Mouse (Mus musculus): ENCODE data around the gene Plk5. TPM values are rescaled to one million over a fixed set of nuclear protein-coding genes. Genes with fewer than 3 reads are reported as not detected.

The Plk5 gene
- polyA plus RNA-seq, 1 experiment from 2014 or later = 11.0 TPM

- ATAC-seq = no peak
- no peaks in the 10 kb centered on the region for H3K9me3 ChIP-seq (ENCODE audit: control insufficient read depth, low read length)
- H3K27ac ChIP-seq (ENCODE audit: low read depth, low read length) = peak overlapping the region; percentile 95
- under 1% methylated on average over 48 of the region's 94 CpGs for WGBS
- H3K4me3 ChIP-seq (ENCODE audit: low read length) = peak overlapping the region; percentile 93
- peak overlapping the region; percentile 99 for H3K9ac ChIP-seq (ENCODE audit: low read depth, low read length)
- peaks cover 36% of the 10 kb centered on the region for H3K4me1 ChIP-seq (ENCODE audit: control insufficient read depth, insufficient read depth, low read depth, low read length)
- no peaks in the 10 kb centered on the region for H3K27me3 ChIP-seq (replicated peaks; ENCODE audit: control insufficient read depth, insufficient read depth, low read length)
- peak overlapping the region; percentile 97 for H3K4me2 ChIP-seq (ENCODE audit: low read length)
- peaks cover 17% of the 10 kb centered on the region for H3K36me3 ChIP-seq (ENCODE audit: control insufficient read depth, insufficient read depth, low read length)
Observed at GRCm38 (mm10) chr10:80386735-80387471, 30.6 kb downstream of the Plk5 start.

DNA sequence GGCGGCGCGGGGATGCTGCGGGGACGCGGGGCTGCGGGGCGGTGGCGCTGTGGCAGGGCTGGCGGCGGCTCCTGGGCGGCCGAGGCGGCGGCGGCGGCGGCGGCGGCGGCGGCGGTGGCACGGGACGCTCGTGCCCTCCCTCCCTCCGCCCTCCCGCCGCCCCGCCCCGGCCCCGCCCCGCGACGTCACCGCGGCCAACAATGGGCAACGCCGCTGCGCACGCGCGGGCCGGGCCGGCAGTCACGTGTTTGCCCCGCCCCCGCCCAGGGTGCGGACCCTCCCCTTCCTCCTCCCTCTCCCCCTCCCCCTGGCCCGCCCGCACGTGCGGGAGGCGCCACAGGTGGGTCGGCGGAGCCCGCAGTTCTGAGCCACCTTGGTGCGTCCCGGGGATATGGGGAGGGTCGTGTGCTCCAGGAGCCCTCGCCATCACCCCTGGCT lies 31.3 kb downstream of the Plk5 start, which contains the start of gene Mex3d:
Gene Mex3d, minus strand, starts transcription at position 138 of the 438 bp plus-strand sequence.
- H3K27ac ChIP-seq (ENCODE audit: low read depth, low read length) = peak within 1 kb of the TSS; percentile 95
- peak within 1 kb of the TSS; percentile 97 for H3K4me2 ChIP-seq (ENCODE audit: low read length)
- under 1% methylated on average over 25 of the region's 61 CpGs for WGBS
- no peaks in the 10 kb centered on the region for H3K9me3 ChIP-seq (ENCODE audit: control insufficient read depth, low read length)
- H3K4me3 ChIP-seq (ENCODE audit: low read length) = peak within 1 kb of the TSS; percentile 93
- H3K36me3 ChIP-seq (ENCODE audit: control insufficient read depth, insufficient read depth, low read length) = peaks cover 16% of the 10 kb centered on the region
- no peaks in the 10 kb centered on the region for H3K27me3 ChIP-seq (replicated peaks; ENCODE audit: control insufficient read depth, insufficient read depth, low read length)
- H3K4me1 ChIP-seq (ENCODE audit: control insufficient read depth, insufficient read depth, low read depth, low read length) = peaks cover 35% of the 10 kb centered on the region
- peak within 1 kb of the TSS; percentile 99 for H3K9ac ChIP-seq (ENCODE audit: low read depth, low read length)
- ATAC-seq = peak; percentile 38

DNA sequence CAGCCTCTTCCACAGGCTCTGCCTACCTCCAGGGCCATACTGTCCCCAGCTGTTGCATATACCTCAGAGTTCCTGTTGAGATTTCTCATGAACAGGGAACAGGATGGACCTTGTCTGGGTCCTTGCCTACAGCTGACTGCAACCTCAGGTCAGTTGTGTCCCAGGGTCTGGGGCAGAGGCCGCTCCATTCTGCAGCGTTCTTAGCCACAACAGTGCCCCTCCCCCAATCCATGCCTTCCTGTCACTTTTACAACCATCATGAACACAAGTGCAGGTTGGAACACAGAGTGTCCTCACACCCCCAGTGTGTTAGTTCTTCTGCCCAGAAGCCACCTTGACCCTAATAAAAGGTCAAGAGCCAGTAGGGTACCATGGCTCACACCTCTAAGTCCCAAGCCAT lies 32.5 kb downstream of the Plk5 start:
- ATAC-seq = no peak

DNA sequence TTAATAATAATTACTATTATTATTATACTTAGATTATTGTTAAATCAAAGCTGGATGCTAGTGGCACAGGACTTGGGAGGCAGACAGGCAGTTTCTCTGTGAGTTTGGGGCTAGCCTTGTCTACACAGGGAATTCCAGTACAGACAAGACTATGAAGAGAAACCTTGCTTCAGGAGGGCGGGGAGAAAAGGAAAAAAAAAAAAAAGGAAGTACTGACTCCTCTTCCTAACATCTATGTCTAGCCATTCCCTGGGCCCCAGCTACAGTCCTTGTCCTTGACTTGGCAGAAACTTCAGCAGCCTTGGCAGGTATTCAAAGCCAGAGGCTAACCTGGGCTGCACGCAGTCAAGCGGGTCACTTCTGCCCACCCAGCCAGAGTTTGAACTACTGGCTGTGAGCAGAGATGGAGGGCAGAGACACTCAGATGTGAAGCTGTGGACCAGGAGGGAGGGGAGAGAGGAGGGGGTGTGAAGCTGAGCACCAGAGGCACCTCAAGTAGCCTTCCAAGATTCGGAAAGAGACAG lies 33.0 kb downstream of the Plk5 start:
- Histone ChIP-seq H3K27me3 (replicated peaks; ENCODE audit: control insufficient read depth, insufficient read depth, low read length) (no peaks in the 10 kb centered on the region), H3K4me3 (ENCODE audit: low read length) (no peak overlapping the region), H3K4me1 (ENCODE audit: control insufficient read depth, insufficient read depth, low read depth, low read length) (peaks cover 18% of the 10 kb centered on the region), H3K9ac (ENCODE audit: low read depth, low read length) (no peak overlapping the region), H3K9me3 (ENCODE audit: control insufficient read depth, low read length) (no peaks in the 10 kb centered on the region), H3K36me3 (ENCODE audit: control insufficient read depth, insufficient read depth, low read length) (peaks cover 26% of the 10 kb centered on the region), H3K27ac (ENCODE audit: low read depth, low read length) (no peak overlapping the region), H3K4me2 (ENCODE audit: low read length) (no peak overlapping the region)
- ATAC-seq = no peak
- 79% methylated on average over 4 of the region's 4 CpGs for WGBS

More for the DNA sequence above, 32.5 kb downstream of the Plk5 start:
- Histone ChIP-seq H3K4me2 (ENCODE audit: low read length) (no peak overlapping the region), H3K27me3 (replicated peaks; ENCODE audit: control insufficient read depth, insufficient read depth, low read length) (no peaks in the 10 kb centered on the region), H3K9me3 (ENCODE audit: control insufficient read depth, low read length) (no peaks in the 10 kb centered on the region), H3K36me3 (ENCODE audit: control insufficient read depth, insufficient read depth, low read length) (peaks cover 21% of the 10 kb centered on the region), H3K27ac (ENCODE audit: low read depth, low read length) (no peak overlapping the region), H3K4me3 (ENCODE audit: low read length) (no peak overlapping the region), H3K9ac (ENCODE audit: low read depth, low read length) (no peak overlapping the region; the same call in 1 of the 2 replicates), H3K4me1 (ENCODE audit: control insufficient read depth, insufficient read depth, low read depth, low read length) (peaks cover 24% of the 10 kb centered on the region)
- WGBS = 34% methylated on average over 2 of the region's 2 CpGs

GRCm38 (mm10) chr10:80390697-80391096 lies 34.4 kb downstream of the Plk5 start:
- WGBS = 82% methylated on average over 9 of the region's 9 CpGs
- no peaks in the 10 kb centered on the region for H3K9me3 ChIP-seq (ENCODE audit: control insufficient read depth, low read length)
- ATAC-seq = no peak

DNA sequence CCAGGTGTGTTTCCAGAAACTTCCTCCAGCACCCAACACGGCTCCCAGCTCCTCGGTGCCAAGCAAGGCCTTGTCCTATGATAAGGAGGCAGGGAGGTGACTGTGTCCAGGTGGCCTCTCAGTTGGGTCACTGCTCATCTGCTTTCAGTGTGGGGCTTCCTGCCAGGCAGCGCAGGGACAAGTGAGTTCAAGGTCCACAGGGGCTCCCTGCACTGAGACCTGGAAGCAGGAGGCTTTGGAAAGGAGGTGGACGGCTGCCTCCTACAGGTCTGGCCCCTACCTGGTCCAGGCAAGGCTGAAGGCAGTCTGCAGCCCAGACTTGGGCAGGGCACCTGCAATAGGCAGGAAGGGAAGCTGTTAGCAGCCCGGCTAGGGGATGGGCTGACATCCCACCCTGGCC lies 36.4 kb downstream of the Plk5 start:
- Histone ChIP-seq H3K9ac (ENCODE audit: low read depth, low read length) (no peak overlapping the region), H3K9me3 (ENCODE audit: control insufficient read depth, low read length) (no peaks in the 10 kb centered on the region), H3K4me3 (ENCODE audit: low read length) (no peak overlapping the region), H3K27ac (ENCODE audit: low read depth, low read length) (no peak overlapping the region), H3K4me2 (ENCODE audit: low read length) (no peak overlapping the region), H3K27me3 (replicated peaks; ENCODE audit: control insufficient read depth, insufficient read depth, low read length) (no peaks in the 10 kb centered on the region), H3K4me1 (ENCODE audit: control insufficient read depth, insufficient read depth, low read depth, low read length) (peaks cover 14% of the 10 kb centered on the region), H3K36me3 (ENCODE audit: control insufficient read depth, insufficient read depth, low read length) (peaks cover 38% of the 10 kb centered on the region)
- WGBS = 100% methylated on average over 5 of the region's 5 CpGs
- no peak for ATAC-seq

More at GRCm38 (mm10) chr10:80390697-80391096, 34.4 kb downstream of the Plk5 start:
- no peak overlapping the region for H3K9ac ChIP-seq (ENCODE audit: low read depth, low read length)
- no peak overlapping the region for H3K4me2 ChIP-seq (ENCODE audit: low read length)
- no peaks in the 10 kb centered on the region for H3K27me3 ChIP-seq (replicated peaks; ENCODE audit: control insufficient read depth, insufficient read depth, low read length)
- no peak overlapping the region for H3K4me3 ChIP-seq (ENCODE audit: low read length)
- H3K4me1 ChIP-seq (ENCODE audit: control insufficient read depth, insufficient read depth, low read depth, low read length) = peaks cover 7% of the 10 kb centered on the region
- no peak overlapping the region for H3K27ac ChIP-seq (ENCODE audit: low read depth, low read length)
- peaks cover 38% of the 10 kb centered on the region for H3K36me3 ChIP-seq (ENCODE audit: control insufficient read depth, insufficient read depth, low read length)

- H3K36me3 ChIP-seq (ENCODE audit: control insufficient read depth, insufficient read depth, low read length) = peaks cover 38% of the 10 kb centered on the region
Observed at GRCm38 (mm10) chr10:80395025-80395627, 38.9 kb downstream of the Plk5 start.

DNA sequence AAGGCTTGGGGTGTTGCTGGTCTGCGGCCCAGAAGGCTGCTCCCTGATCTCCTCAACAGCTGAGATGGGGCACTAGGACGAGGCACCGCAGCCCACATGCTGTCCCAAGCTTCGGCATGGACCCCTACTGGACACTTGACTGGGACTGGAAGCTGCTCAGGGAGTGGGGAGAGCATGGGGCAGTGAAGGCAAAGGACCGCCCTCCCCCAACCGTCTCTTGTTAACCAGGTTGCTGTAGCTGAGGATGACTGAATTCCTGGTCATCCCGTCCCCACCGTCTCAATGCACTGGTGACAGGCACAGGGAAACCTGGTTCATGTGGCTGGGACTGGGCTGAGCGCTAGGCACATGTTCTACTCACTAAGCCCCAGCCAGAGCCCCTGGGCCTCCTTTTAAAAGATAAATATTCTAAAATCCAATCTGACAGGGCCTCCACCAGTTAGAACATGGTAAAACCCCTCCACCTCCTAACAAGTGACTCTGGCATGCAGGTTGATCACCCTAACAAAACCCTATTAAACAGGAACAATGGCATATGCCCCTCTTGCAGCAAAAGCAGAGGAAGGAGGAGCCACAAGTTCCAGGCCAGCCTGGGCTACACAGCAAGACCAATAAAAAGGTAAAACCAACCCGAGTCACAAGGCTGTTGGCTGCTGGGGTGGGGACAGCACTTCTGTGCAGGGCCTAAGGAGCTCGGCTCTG lies 40.7 kb downstream of the Plk5 start:
- Histone ChIP-seq H3K27ac (ENCODE audit: low read depth, low read length) (0 out of 2 replicates have a peak overlapping the region, but pooled peaks have one; percentile 14), H3K9me3 (ENCODE audit: control insufficient read depth, low read length) (no peaks in the 10 kb centered on the region), H3K4me1 (ENCODE audit: control insufficient read depth, insufficient read depth, low read depth, low read length) (peaks cover 17% of the 10 kb centered on the region), H3K36me3 (ENCODE audit: control insufficient read depth, insufficient read depth, low read length) (peaks cover 32% of the 10 kb centered on the region), H3K27me3 (replicated peaks; ENCODE audit: control insufficient read depth, insufficient read depth, low read length) (no peaks in the 10 kb centered on the region), H3K9ac (ENCODE audit: low read depth, low read length) (peak overlapping the region; percentile 77; the same call in 1 of the 2 replicates), H3K4me3 (ENCODE audit: low read length) (no peak overlapping the region), H3K4me2 (ENCODE audit: low read length) (peak overlapping the region; percentile 81)
- no peak for ATAC-seq
- 94% methylated on average over 11 of the region's 11 CpGs for WGBS

More at GRCm38 (mm10) chr10:80395025-80395627, 38.9 kb downstream of the Plk5 start:
- Histone ChIP-seq H3K4me2 (ENCODE audit: low read length) (no peak overlapping the region), H3K27ac (ENCODE audit: low read depth, low read length) (no peak overlapping the region), H3K4me3 (ENCODE audit: low read length) (no peak overlapping the region), H3K4me1 (ENCODE audit: control insufficient read depth, insufficient read depth, low read depth, low read length) (peaks cover 13% of the 10 kb centered on the region), H3K9ac (ENCODE audit: low read depth, low read length) (no peak overlapping the region), H3K27me3 (replicated peaks; ENCODE audit: control insufficient read depth, insufficient read depth, low read length) (no peaks in the 10 kb centered on the region), H3K9me3 (ENCODE audit: control insufficient read depth, low read length) (no peaks in the 10 kb centered on the region)
- WGBS = 95% methylated on average over 35 of the region's 35 CpGs
- no peak for ATAC-seq

Measured in hindbrain, embryonic 16.5 days (tissue).